Mouse (Mus musculus): ENCODE measurements around the gene Rras2. TPM values are rescaled to one million over a fixed set of nuclear protein-coding genes. Genes with fewer than 3 reads are reported as not detected.

Gene Rras2
- 56.6 and 69.6 TPM in 2 replicates for total RNA-seq (2014; rRNA removed)
- 34.4 and 35.0 TPM in 2 replicates for polyA plus RNA-seq (2015; fragmentation: Nextera tagmentation; extraction: Ambion mirVana)

- TF ChIP-seq CTCF (IDR thresholded peaks at IDR 0.05; ENCODE audit: low read depth) = peak; percentile 27
- DNase-seq (peak; percentile 90), ATAC-seq (peak; percentile 99)
- Histone ChIP-seq H3K4me1 (ENCODE audit: insufficient read depth) (0 out of 2 replicates have a peak, but pooled peaks cover 4% of the 10 kb centered on the region), H3K27me3 (ENCODE audit: insufficient read depth, low read length) (no peaks in the 10 kb centered on the region), H3K9me3 (ENCODE audit: low read length) (no peaks in the 10 kb centered on the region), H3K9ac (peak within 1 kb of the TSS; percentile 84), H3K36me3 (ENCODE audit: insufficient read depth) (no peaks in the 10 kb centered on the region), H3K4me2 (ENCODE audit: low read depth) (peak within 1 kb of the TSS; percentile 80), H3K27ac (ENCODE audit: low read depth, low read length) (peak within 1 kb of the TSS; percentile 92), H3K4me3 (ENCODE audit: low read depth, low read length) (peak within 1 kb of the TSS; percentile 88)
- under 1% methylated on average over 54 of the region's 55 CpGs for WGBS
Measured at GRCm38 (mm10) chr7:114117444-114117905, at the start of gene Rras2. Gene Rras2, minus strand, starts transcription at chr7:114117781.

DNA sequence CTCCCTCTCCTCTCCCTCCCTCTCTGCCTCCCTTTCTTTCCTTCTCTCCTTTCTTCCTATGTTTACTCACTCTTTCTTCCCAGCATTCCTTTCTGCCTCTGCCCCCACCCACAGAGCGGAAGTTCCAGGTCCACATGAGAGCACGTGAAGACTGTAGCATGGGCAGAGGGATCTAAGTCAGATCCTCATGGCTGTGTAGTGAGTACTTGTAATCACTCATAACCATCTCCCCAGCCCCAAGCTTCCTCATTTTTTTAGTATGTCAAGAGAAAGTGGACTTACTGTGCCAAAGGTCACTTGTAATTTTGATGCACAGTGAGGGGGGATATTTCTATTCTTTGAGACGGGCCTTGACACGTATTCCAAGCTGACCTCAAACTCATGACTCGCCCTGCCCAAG lies 45.4 kb upstream of the Rras2 start:
- H3K4me3 ChIP-seq (ENCODE audit: low read depth, low read length) = no peak overlapping the region
- no peaks in the 10 kb centered on the region for H3K27me3 ChIP-seq (ENCODE audit: insufficient read depth, low read length)
- no peak overlapping the region for H3K9ac ChIP-seq
- H3K9me3 ChIP-seq (ENCODE audit: low read length) = no peaks in the 10 kb centered on the region
- DNase-seq (no peak), ATAC-seq (no peak)
- H3K4me1 ChIP-seq (ENCODE audit: insufficient read depth) = no peaks in the 10 kb centered on the region
- H3K27ac ChIP-seq (ENCODE audit: low read depth, low read length) = no peak overlapping the region
- TF ChIP-seq CTCF (IDR thresholded peaks at IDR 0.05; ENCODE audit: low read depth) = no peak
- H3K36me3 ChIP-seq (ENCODE audit: insufficient read depth) = no peaks in the 10 kb centered on the region
- WGBS = 90% methylated on average over 5 of the region's 5 CpGs
- H3K4me2 ChIP-seq (ENCODE audit: low read depth) = no peak overlapping the region

GRCm38 (mm10) chr7:114161101-114161500 lies 43.5 kb upstream of the Rras2 start:
- DNase-seq = no peak
- Histone ChIP-seq H3K27ac (ENCODE audit: low read depth, low read length) (no peak overlapping the region), H3K9me3 (ENCODE audit: low read length) (no peaks in the 10 kb centered on the region), H3K36me3 (ENCODE audit: insufficient read depth) (no peaks in the 10 kb centered on the region), H3K4me2 (ENCODE audit: low read depth) (no peak overlapping the region), H3K9ac (no peak overlapping the region), H3K4me1 (ENCODE audit: insufficient read depth) (no peaks in the 10 kb centered on the region), H3K27me3 (ENCODE audit: insufficient read depth, low read length) (no peaks in the 10 kb centered on the region), H3K4me3 (ENCODE audit: low read depth, low read length) (no peak overlapping the region)
- TF ChIP-seq CTCF (IDR thresholded peaks at IDR 0.05; ENCODE audit: low read depth) = no peak
- no peak for ATAC-seq
- 82% methylated on average over 8 of the region's 8 CpGs for WGBS

GRCm38 (mm10) chr7:114157716-114158278 lies 40.2 kb upstream of the Rras2 start:
- no peaks in the 10 kb centered on the region for H3K4me1 ChIP-seq (ENCODE audit: insufficient read depth)
- no peak overlapping the region for H3K9ac ChIP-seq
- ATAC-seq (peak; percentile 36; the same call in 1 of the 2 replicates), DNase-seq (no peak)
- no peak for TF ChIP-seq CTCF (IDR thresholded peaks at IDR 0.05; ENCODE audit: low read depth)
- WGBS = 30% methylated on average over 12 of the region's 12 CpGs
- H3K27ac ChIP-seq (ENCODE audit: low read depth, low read length) = no peak overlapping the region
- H3K4me3 ChIP-seq (ENCODE audit: low read depth, low read length) = no peak overlapping the region
- no peak overlapping the region for H3K4me2 ChIP-seq (ENCODE audit: low read depth)
- no peaks in the 10 kb centered on the region for H3K27me3 ChIP-seq (ENCODE audit: insufficient read depth, low read length)
- no peaks in the 10 kb centered on the region for H3K9me3 ChIP-seq (ENCODE audit: low read length)
- no peaks in the 10 kb centered on the region for H3K36me3 ChIP-seq (ENCODE audit: insufficient read depth)

- Histone ChIP-seq H3K9me3 (ENCODE audit: low read length) (no peaks in the 10 kb centered on the region), H3K27ac (ENCODE audit: low read depth, low read length) (no peak overlapping the region), H3K36me3 (ENCODE audit: insufficient read depth) (no peaks in the 10 kb centered on the region), H3K27me3 (ENCODE audit: insufficient read depth, low read length) (no peaks in the 10 kb centered on the region), H3K9ac (no peak overlapping the region), H3K4me3 (ENCODE audit: low read depth, low read length) (no peak overlapping the region), H3K4me2 (ENCODE audit: low read depth) (no peak overlapping the region), H3K4me1 (ENCODE audit: insufficient read depth) (no peaks in the 10 kb centered on the region)
- DNase-seq (no peak), ATAC-seq (no peak)
- WGBS = 89% methylated on average over 4 of the region's 4 CpGs
- TF ChIP-seq CTCF (IDR thresholded peaks at IDR 0.05; ENCODE audit: low read depth) = no peak
Measured at GRCm38 (mm10) chr7:114156364-114156763, 38.8 kb upstream of the Rras2 start.

DNA sequence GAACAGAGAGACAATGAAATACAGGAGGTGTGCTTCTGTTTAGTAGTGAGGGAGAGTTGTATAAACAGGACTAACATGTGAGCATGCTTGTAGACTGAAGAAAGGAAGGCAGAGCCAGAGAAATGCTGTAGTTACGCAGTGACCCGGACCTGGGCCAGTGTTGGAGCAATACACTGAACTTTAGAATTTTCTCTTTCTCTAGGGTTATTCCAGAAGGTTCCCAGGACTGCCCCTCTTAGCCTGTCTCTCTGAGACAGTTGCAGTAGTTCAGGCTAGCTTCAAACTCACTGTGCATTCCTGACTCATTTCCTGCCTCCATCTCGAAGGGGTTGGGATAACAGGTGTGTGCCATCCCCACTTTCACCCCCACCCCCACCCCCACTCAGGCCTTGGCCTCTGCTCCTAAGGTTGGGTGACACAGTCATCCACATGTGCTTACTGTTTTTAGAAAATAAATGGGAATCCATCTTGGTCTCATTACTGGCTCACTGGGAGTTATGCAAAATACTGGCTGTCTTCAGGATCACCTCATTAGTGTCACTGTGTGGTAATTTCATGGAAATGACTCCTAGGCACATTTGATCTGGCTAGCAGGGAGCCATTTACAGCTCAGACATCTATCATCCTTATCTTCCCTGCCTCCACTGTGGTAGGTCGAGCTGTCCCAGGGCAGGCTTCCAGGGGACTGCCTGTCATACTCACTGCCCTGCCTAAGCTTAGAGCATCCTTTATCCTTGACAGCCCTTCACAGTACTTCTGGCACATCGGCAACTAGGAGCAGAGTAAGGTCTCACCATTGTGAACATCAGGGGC lies 37.7 kb upstream of the Rras2 start:
- ATAC-seq = peak; percentile 32
- H3K4me2 ChIP-seq (ENCODE audit: low read depth) = no peak overlapping the region

More for the DNA sequence above, 37.7 kb upstream of the Rras2 start:
- no peaks in the 10 kb centered on the region for H3K9me3 ChIP-seq (ENCODE audit: low read length)
- H3K27me3 ChIP-seq (ENCODE audit: insufficient read depth, low read length) = no peaks in the 10 kb centered on the region
- H3K4me3 ChIP-seq (ENCODE audit: low read depth, low read length) = no peak overlapping the region
- H3K4me1 ChIP-seq (ENCODE audit: insufficient read depth) = no peaks in the 10 kb centered on the region
- 68% methylated on average over 5 of the region's 5 CpGs for WGBS
- H3K36me3 ChIP-seq (ENCODE audit: insufficient read depth) = no peaks in the 10 kb centered on the region
- no peak overlapping the region for H3K27ac ChIP-seq (ENCODE audit: low read depth, low read length)
- TF ChIP-seq CTCF (IDR thresholded peaks at IDR 0.05; ENCODE audit: low read depth) = no peak
- H3K9ac ChIP-seq = no peak overlapping the region
- DNase-seq = no peak
